Mouse (Mus musculus) embryonic facial prominence, embryonic 14.5 days (tissue): ENCODE results near the gene Amz1. TPM values are rescaled to one million over a fixed set of nuclear protein-coding genes. Genes with fewer than 3 reads are reported as not detected.

Experiments
- ATAC-seq: fragments of 200-750 bp; cut with Nextera tagmentation; 2 replicates; pipeline ENCODE4 v1.8.0; 2017; ENCODE audit warnings: low read depth, moderate number of reproducible peaks, moderate TSS enrichment
- DNase-seq: peaks from one replicate; pipeline ENCODE4 v3.0.0-alpha.2; 2015; ENCODE audit warnings: low spot score
- H3K27ac ChIP-seq: fragments of 300-500 bp; sonication (generic); replicated peaks from 2 replicates; pipeline ENCODE4 v1.5.1; 2014; ENCODE audit warnings: low read depth, mild to moderate bottlenecking, low read length, moderate library complexity
- H3K27me3 ChIP-seq: fragments of 300-500 bp; sonication (generic); replicated peaks from 2 replicates; pipeline ENCODE4 v1.6.1; 2014; ENCODE audit warnings: low read length; ENCODE audit not compliant: control insufficient read depth, insufficient read depth
- H3K36me3 ChIP-seq: fragments of 300-500 bp; sonication (generic); 2 replicates; pipeline ENCODE4 v1.6.1; 2014; ENCODE audit warnings: low read length, mixed read lengths; ENCODE audit not compliant: control insufficient read depth, insufficient read depth
- H3K4me1 ChIP-seq: fragments of 300-500 bp; sonication (generic); 2 replicates; pipeline ENCODE4 v1.6.1; 2014; ENCODE audit warnings: antibody characterized with exemption, low read length; ENCODE audit not compliant: control insufficient read depth, insufficient read depth
- H3K4me2 ChIP-seq: fragments of 300-500 bp; sonication (generic); 2 replicates; pipeline ENCODE4 v1.6.1; 2014; ENCODE audit warnings: low read depth, mild to moderate bottlenecking, low read length, moderate library complexity, mixed read lengths
- H3K4me3 ChIP-seq: fragments of 300-500 bp; sonication (generic); 2 replicates; pipeline ENCODE4 v1.5.1; 2014; ENCODE audit warnings: low read depth, mild to moderate bottlenecking, low read length
- H3K9ac ChIP-seq: fragments of 300-500 bp; sonication (generic); 2 replicates; pipeline ENCODE4 v1.6.1; 2014; ENCODE audit warnings: low read depth, mild to moderate bottlenecking, low read length, moderate library complexity, mixed read lengths
- H3K9me3 ChIP-seq: fragments of 300-500 bp; sonication (generic); 2 replicates; pipeline ENCODE4 v1.6.1; 2016; ENCODE audit warnings: low read length; ENCODE audit not compliant: control insufficient read depth
- WGBS: fragments of 180-500 bp; shearing (Covaris S2); extraction: QIAGEN DNeasy Blood & Tissue Kit; methylation state at CpG from one replicate; pipeline ENCODE4 v1.1.7; 2014; 5-methylcytosine and 5-hydroxymethylcytosine counted together
- polyA plus RNA-seq: library from polyadenylated mRNA; unstranded; fragments of >200 nt; fragmentation: Nextera tagmentation; extraction: Ambion mirVana; gene quantifications from 2 replicates; pipeline ENCODE4 v1.2.1, GENCODE M21; 2014

Amz1 gene
- polyA plus RNA-seq, 1 experiment from 2014 or later: 0.54 TPM

DNA sequence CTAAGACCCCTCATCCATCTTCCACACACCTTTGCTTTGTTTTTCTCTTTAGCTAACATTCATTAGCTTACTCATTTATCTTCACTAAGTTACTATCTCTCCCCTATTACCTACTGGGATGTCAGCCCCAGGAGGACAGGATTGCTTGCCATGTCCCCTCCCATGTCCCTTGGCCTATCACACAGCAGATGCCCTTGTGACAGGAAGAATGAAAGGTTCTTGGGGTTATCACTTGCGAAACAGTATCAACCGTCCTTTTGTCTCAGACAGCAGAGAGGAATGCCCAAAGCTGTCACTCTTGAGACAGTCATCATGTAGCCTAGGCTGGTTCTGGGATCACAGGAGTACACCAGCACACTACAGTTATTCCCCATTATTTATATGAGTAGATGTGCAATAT is 71.2 kb downstream of the Amz1 start:
- WGBS: 70% methylated on average over 2 of the region's 2 CpGs
- ATAC-seq: no peak
- no peak overlapping the region for H3K4me2 ChIP-seq
- H3K9me3 ChIP-seq: no peaks in the 10 kb centered on the region
- no peak overlapping the region for H3K4me3 ChIP-seq
- H3K36me3 ChIP-seq: no peaks in the 10 kb centered on the region
- no peak for DNase-seq
- peak overlapping the region; percentile 30 for H3K27ac ChIP-seq
- H3K9ac ChIP-seq: no peak overlapping the region
- peaks cover 41% of the 10 kb centered on the region for H3K4me1 ChIP-seq
- no peaks in the 10 kb centered on the region for H3K27me3 ChIP-seq

DNA sequence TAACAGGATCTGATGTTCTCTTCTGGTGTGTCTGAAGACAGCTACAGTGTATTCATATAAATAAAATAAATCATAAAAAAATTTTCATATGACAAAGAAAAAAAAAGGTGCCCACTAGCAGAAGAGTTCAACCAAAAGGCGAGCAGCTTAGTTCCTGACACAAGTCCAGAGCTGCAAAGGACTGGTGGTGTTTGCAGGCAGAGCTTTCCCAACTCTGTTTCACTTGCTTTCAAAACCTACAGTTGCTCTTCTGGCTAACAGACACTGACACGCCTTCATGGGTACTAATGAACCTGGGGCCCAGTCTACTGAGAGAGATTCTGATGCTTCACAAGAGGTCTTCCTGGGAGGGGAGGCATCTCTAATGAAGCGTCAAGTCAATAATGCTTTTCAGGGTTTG is 72.1 kb downstream of the Amz1 start:
- Histone ChIP-seq H3K4me2 (no peak overlapping the region), H3K9me3 (no peaks in the 10 kb centered on the region), H3K4me1 (peaks cover 34% of the 10 kb centered on the region), H3K4me3 (no peak overlapping the region), H3K36me3 (no peaks in the 10 kb centered on the region), H3K27me3 (no peaks in the 10 kb centered on the region), H3K9ac (no peak overlapping the region), H3K27ac (no peak overlapping the region)
- no peak for DNase-seq
- 86% methylated on average over 3 of the region's 3 CpGs for WGBS
- no peak for ATAC-seq

DNA sequence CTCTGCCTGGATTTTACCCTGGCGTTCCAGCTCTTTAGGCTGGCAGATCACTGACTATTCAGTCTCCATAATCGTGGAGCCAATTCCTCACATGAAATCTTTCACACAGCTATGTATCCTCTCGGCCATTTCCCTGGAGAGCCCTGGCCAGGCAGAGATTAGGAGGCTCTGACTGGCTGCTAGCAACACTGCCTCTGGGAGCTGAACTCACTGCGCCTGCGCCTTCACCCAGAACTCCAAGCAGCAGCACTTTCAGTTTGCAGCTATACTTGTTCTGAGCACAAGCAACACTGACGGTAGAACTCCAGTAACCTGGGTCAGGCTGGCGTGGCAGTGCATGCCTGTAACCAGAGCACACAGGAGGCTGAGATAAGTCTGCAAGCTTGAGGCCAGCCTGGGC is 74.2 kb downstream of the Amz1 start:
- Histone ChIP-seq H3K4me2 (no peak overlapping the region), H3K4me3 (no peak overlapping the region), H3K27ac (peak overlapping the region; percentile 50), H3K4me1 (peaks cover 28% of the 10 kb centered on the region), H3K36me3 (no peaks in the 10 kb centered on the region), H3K9ac (peak overlapping the region; percentile 15; the same call in 1 of the 2 replicates), H3K9me3 (no peaks in the 10 kb centered on the region), H3K27me3 (no peaks in the 10 kb centered on the region)
- no peak for DNase-seq
- no peak for ATAC-seq
- WGBS: 62% methylated on average over 7 of the region's 7 CpGs

DNA sequence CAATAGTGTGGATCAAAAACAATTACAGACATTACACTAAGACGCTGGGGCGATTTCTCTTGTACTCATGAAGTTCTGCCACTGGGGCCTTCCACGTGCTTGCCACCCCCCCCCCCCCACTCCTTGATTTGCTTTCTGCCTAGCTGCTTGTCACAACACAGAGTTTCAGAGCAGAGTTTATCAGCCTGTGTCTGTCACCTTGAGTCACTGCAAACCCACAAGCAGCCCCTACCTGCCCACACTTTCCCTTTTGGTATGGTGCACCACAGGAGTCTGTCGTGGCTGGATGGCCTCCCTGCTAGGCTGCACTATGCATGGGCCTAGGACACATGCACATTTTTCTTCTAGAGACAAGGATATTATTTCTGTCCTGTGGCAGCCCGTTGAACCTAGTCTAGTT is 74.8 kb downstream of the Amz1 start:
- Histone ChIP-seq H3K4me1 (peaks cover 28% of the 10 kb centered on the region), H3K27ac (no peak overlapping the region), H3K27me3 (no peaks in the 10 kb centered on the region), H3K9me3 (no peaks in the 10 kb centered on the region), H3K9ac (peak overlapping the region; percentile 32; the same call in 1 of the 2 replicates), H3K36me3 (no peaks in the 10 kb centered on the region), H3K4me3 (no peak overlapping the region), H3K4me2 (no peak overlapping the region)
- 64% methylated on average over 4 of the region's 5 CpGs for WGBS
- DNase-seq: no peak
- no peak for ATAC-seq

DNA sequence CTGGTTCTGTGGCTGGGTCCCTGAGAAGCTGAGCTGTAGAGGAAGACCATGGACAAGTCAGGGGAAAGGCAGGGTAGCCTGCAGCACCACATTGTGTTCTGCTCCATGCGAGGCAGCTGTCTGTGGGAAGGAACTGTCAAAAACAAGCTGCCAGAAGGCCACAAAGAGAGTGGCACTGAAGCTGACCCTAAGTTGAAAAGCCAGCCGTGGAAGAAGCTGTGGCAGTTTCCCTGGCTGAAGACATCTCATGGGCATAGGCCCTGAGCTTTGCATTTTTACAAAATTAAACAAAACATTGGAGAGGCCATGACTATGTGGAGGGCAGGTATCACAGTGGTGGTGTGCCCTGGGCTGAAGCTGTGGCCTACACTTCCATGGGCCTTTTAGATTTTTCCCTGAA is 75.3 kb downstream of the Amz1 start:
- WGBS: 47% methylated on average over 2 of the region's 2 CpGs
- Histone ChIP-seq H3K4me3 (no peak overlapping the region), H3K4me1 (peaks cover 26% of the 10 kb centered on the region), H3K36me3 (no peaks in the 10 kb centered on the region), H3K9me3 (no peaks in the 10 kb centered on the region), H3K9ac (peak overlapping the region; percentile 32; the same call in 1 of the 2 replicates), H3K4me2 (no peak overlapping the region), H3K27ac (no peak overlapping the region), H3K27me3 (no peaks in the 10 kb centered on the region)
- DNase-seq: no peak
- no peak for ATAC-seq

DNA sequence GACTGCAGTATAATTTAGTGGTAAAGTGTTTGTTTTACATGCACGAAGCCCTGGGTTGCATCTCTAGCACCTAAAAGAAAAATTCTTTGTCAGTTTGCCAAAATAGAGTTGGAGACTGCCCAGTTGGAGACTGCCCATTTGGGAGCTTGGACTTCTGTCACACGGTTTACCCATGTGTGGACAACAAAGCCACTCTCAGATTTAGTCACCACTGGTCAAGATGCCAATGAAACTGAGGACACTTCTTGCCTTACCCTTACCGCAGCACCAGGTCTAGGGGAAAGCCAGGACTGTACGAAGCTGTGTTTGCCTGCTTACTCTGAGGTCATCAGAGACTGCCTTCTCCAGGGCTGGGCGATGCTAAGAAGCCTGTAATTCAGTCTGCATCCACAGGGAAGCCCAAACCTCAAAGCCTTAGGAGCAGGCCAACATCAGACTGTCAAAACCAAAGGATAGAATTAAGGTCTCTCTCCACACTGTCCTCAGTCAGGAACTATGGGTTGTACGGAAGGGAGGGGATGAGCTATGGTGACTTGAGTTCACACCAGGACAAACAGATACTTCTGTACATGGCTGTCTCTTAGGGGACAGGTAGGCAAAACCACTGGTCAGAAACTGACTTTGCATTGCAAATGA is 76.5 kb downstream of the Amz1 start:
- 77% methylated on average over 6 of the region's 6 CpGs for WGBS
- DNase-seq: no peak
- no peak overlapping the region for H3K27ac ChIP-seq

DNA sequence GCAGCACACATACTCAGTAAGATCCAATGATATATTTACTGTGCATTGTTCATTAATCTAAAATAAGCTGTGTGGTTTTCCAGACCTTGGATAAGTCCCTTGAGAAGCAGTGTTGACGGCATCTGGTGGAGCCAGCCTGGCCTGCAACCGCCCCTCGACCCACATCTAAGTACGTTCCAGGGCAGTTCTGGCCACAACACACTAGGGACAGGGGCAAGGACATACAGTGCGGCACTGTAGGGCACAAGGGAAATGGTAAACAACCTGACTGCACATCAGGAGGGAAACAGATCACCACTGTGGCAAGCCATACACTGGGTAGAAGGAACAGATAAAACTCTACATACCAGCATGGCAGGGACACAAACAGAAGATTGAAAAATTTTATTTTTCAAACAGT is 77.9 kb downstream of the Amz1 start:
- no peak for DNase-seq
- no peak overlapping the region for H3K9ac ChIP-seq
- H3K4me2 ChIP-seq: no peak overlapping the region
- no peak for ATAC-seq
- 71% methylated on average over 5 of the region's 5 CpGs for WGBS
- no peaks in the 10 kb centered on the region for H3K9me3 ChIP-seq
- no peaks in the 10 kb centered on the region for H3K27me3 ChIP-seq
- H3K36me3 ChIP-seq: no peaks in the 10 kb centered on the region
- peaks cover 22% of the 10 kb centered on the region for H3K4me1 ChIP-seq
- H3K27ac ChIP-seq: no peak overlapping the region
- H3K4me3 ChIP-seq: no peak overlapping the region

More for the DNA sequence above, 76.5 kb downstream of the Amz1 start:
- no peak overlapping the region for H3K4me3 ChIP-seq
- peak; percentile 38; the same call in 1 of the 2 replicates for ATAC-seq
- H3K4me1 ChIP-seq: peaks cover 17% of the 10 kb centered on the region
- no peak overlapping the region for H3K9ac ChIP-seq
- H3K36me3 ChIP-seq: no peaks in the 10 kb centered on the region
- H3K4me2 ChIP-seq: no peak overlapping the region
- H3K27me3 ChIP-seq: no peaks in the 10 kb centered on the region
- H3K9me3 ChIP-seq: no peaks in the 10 kb centered on the region

DNA sequence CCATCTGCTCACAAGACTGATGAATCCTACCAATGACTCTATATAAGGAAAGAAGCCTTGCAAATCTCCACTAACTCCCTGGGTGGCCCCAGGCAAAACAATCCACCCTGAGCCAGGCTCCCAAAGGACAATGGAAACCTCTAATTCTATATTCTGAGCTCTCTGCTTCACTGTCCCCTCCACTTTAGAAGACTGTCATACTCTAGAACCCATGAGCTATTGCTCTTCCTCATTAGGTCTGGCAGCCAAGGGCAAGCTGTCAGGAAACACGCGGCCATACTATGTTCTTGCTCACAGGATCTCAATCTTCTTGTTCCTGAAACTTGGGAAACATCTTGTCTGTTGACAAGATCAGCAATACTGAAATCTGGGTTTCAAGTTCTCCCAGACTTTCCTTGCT is 82.3 kb downstream of the Amz1 start:
- 80% methylated on average over 2 of the region's 2 CpGs for WGBS
- no peaks in the 10 kb centered on the region for H3K9me3 ChIP-seq
- H3K27me3 ChIP-seq: no peaks in the 10 kb centered on the region
- no peak overlapping the region for H3K4me2 ChIP-seq
- no peak for ATAC-seq
- H3K9ac ChIP-seq: no peak overlapping the region
- no peak overlapping the region for H3K4me3 ChIP-seq
- no peak for DNase-seq
- peaks cover 19% of the 10 kb centered on the region for H3K4me1 ChIP-seq
- no peak overlapping the region for H3K27ac ChIP-seq
- H3K36me3 ChIP-seq: no peaks in the 10 kb centered on the region

DNA sequence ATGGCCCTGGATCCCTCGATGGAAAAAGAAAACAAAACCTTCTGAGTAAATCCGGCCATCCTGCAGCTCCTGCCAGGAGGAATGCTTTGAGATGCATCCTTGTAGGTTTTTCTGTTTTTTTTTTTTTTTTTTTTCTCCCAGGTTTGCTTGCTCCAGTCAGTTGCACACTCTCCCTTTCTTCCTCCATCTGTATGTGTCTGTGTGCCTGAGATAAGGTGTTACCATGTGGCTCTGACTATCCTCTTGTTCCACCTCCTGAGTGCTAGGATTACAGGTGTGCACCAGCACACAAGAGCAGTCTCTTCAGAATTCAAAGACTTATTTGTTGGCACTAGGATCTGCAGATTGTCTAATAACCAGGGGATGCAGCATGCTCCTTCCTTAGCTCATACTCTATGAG is 83.0 kb downstream of the Amz1 start:
- no peak for ATAC-seq
- H3K4me2 ChIP-seq: no peak overlapping the region
- H3K27ac ChIP-seq: no peak overlapping the region
- H3K9me3 ChIP-seq: no peaks in the 10 kb centered on the region
- H3K4me3 ChIP-seq: no peak overlapping the region
- DNase-seq: no peak
- H3K4me1 ChIP-seq: peaks cover 14% of the 10 kb centered on the region
- H3K27me3 ChIP-seq: no peaks in the 10 kb centered on the region
- 35% methylated on average over 2 of the region's 2 CpGs for WGBS
- no peak overlapping the region for H3K9ac ChIP-seq
- H3K36me3 ChIP-seq: no peaks in the 10 kb centered on the region
